Mouse (Mus musculus) midbrain, embryonic 11.5 days (tissue): Measurements from ENCODE around the gene Clcn2. TPM values are rescaled to one million over a fixed set of nuclear protein-coding genes. Genes with fewer than 3 reads are reported as not detected.

Experiments
- ATAC-seq: fragments of 200-750 bp; cut with Nextera tagmentation; 2 replicates; pipeline ENCODE4 v1.8.0; 2017; ENCODE audit warnings: moderate TSS enrichment, moderate library complexity; ENCODE audit not compliant: low FRiP score
- DNase-seq: peaks from one replicate; pipeline ENCODE4 v3.0.0; 2015; ENCODE audit warnings: low spot score; ENCODE audit errors: missing footprints
- H3K27ac ChIP-seq: fragments of 300-500 bp; sonication (generic); 2 replicates; pipeline ENCODE4 v1.5.1; 2014; ENCODE audit warnings: low read depth, low read length
- H3K27me3 ChIP-seq: fragments of 300-500 bp; sonication (generic); 2 replicates; pipeline ENCODE4 v1.6.1; 2014; ENCODE audit warnings: mild to moderate bottlenecking, low read length, moderate library complexity, mixed read lengths; ENCODE audit not compliant: control insufficient read depth, insufficient read depth
- H3K36me3 ChIP-seq: fragments of 300-500 bp; sonication (generic); 2 replicates; pipeline ENCODE4 v1.6.1; 2014; ENCODE audit warnings: mild to moderate bottlenecking, low read length, moderate library complexity, mixed read lengths; ENCODE audit not compliant: control insufficient read depth, insufficient read depth
- H3K4me1 ChIP-seq: fragments of 300-500 bp; sonication (generic); 2 replicates; pipeline ENCODE4 v1.6.1; 2014; ENCODE audit warnings: low read length; ENCODE audit not compliant: control insufficient read depth, insufficient read depth
- H3K4me2 ChIP-seq: fragments of 300-500 bp; sonication (generic); 2 replicates; pipeline ENCODE4 v1.6.1; 2014; ENCODE audit warnings: mild to moderate bottlenecking, moderate library complexity
- H3K4me3 ChIP-seq: fragments of 300-500 bp; sonication (generic); 2 replicates; pipeline ENCODE4 v1.5.1; 2014; ENCODE audit warnings: low read depth, low read length
- H3K9ac ChIP-seq: fragments of 300-500 bp; sonication (generic); 2 replicates; pipeline ENCODE4 v1.6.1; 2014; ENCODE audit warnings: low read length
- H3K9me3 ChIP-seq: fragments of 300-500 bp; sonication (generic); 2 replicates; pipeline ENCODE4 v1.6.1; 2016; ENCODE audit warnings: low read length; ENCODE audit not compliant: control insufficient read depth
- WGBS: fragments of 180-500 bp; shearing (Covaris S2); extraction: QIAGEN DNeasy Blood & Tissue Kit; methylation state at CpG from one replicate; pipeline ENCODE4 v1.1.7; 2014; 5-methylcytosine and 5-hydroxymethylcytosine counted together
- polyA plus RNA-seq: library from polyadenylated mRNA; unstranded; fragments of >200 nt; fragmentation: Nextera tagmentation; extraction: Ambion mirVana; gene quantifications from 2 replicates; pipeline ENCODE4 v1.2.1, GENCODE M21; 2014

The Clcn2 gene
- polyA plus RNA-seq, 1 experiment from 2014 or later = 16.0 TPM

- ATAC-seq (no peak), DNase-seq (no peak)
- Histone ChIP-seq H3K4me1 (no peaks in the 10 kb centered on the region), H3K27ac (no peak overlapping the region), H3K9me3 (no peaks in the 10 kb centered on the region), H3K4me3 (no peak overlapping the region), H3K4me2 (no peak overlapping the region), H3K9ac (no peak overlapping the region), H3K36me3 (peaks cover 2% of the 10 kb centered on the region; the same call in 1 of the 2 replicates), H3K27me3 (no peaks in the 10 kb centered on the region)
- WGBS = 75% methylated on average over 4 of the region's 4 CpGs
Observed at GRCm38 (mm10) chr16:20725750-20726149, 8.2 kb upstream of the Clcn2 start.

- peak; percentile 61 for DNase-seq
- peaks cover 2% of the 10 kb centered on the region; the same call in 1 of the 2 replicates for H3K36me3 ChIP-seq
- no peak overlapping the region for H3K9ac ChIP-seq
- ATAC-seq = no peak
- no peaks in the 10 kb centered on the region for H3K27me3 ChIP-seq
- WGBS = 90% methylated on average over 7 of the region's 7 CpGs
- H3K4me2 ChIP-seq = no peak overlapping the region
- no peaks in the 10 kb centered on the region for H3K4me1 ChIP-seq
- no peaks in the 10 kb centered on the region for H3K9me3 ChIP-seq
- no peak overlapping the region for H3K27ac ChIP-seq
- no peak overlapping the region for H3K4me3 ChIP-seq
Observed at GRCm38 (mm10) chr16:20725321-20725720, 7.8 kb upstream of the Clcn2 start.

GRCm38 (mm10) chr16:20724338-20724748 lies 6.8 kb upstream of the Clcn2 start:
- WGBS = 35% methylated on average over 5 of the region's 5 CpGs
- no peaks in the 10 kb centered on the region for H3K27me3 ChIP-seq
- no peak overlapping the region for H3K4me2 ChIP-seq
- H3K4me1 ChIP-seq = no peaks in the 10 kb centered on the region
- DNase-seq (peak; percentile 81), ATAC-seq (0 out of 2 replicates have a peak, but pooled peaks have one; percentile 65)
- H3K4me3 ChIP-seq = no peak overlapping the region
- H3K9me3 ChIP-seq = no peaks in the 10 kb centered on the region
- no peak overlapping the region for H3K27ac ChIP-seq
- peaks cover 2% of the 10 kb centered on the region; the same call in 1 of the 2 replicates for H3K36me3 ChIP-seq
- H3K9ac ChIP-seq = no peak overlapping the region

DNA sequence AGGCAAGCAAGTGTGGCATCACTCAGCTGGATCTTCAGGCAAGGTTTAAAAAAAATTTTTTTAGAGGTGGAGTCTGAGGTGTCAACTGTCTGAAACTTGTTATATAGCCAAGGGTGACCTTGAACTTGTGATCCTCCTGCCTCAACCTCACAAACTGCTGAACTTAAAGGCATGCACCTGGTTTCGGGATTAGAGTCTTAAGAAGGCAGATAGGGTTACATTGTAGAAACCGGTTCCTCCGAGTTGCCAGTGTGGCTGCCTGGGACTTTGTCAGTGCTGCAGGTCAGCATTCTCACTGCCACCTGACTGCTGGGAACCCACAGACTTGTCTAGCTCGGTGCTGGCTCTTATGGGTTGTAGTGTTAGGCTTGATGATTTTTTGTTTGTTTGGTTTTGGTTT lies 5.7 kb upstream of the Clcn2 start:
- no peaks in the 10 kb centered on the region for H3K27me3 ChIP-seq
- no peak overlapping the region for H3K4me2 ChIP-seq
- no peak overlapping the region for H3K27ac ChIP-seq
- peaks cover 7% of the 10 kb centered on the region for H3K4me1 ChIP-seq
- no peak overlapping the region for H3K9ac ChIP-seq
- H3K4me3 ChIP-seq = no peak overlapping the region
- WGBS = 70% methylated on average over 4 of the region's 4 CpGs
- peaks cover 2% of the 10 kb centered on the region; the same call in 1 of the 2 replicates for H3K36me3 ChIP-seq
- ATAC-seq = no peak
- no peaks in the 10 kb centered on the region for H3K9me3 ChIP-seq
- DNase-seq = peak; percentile 61

GRCm38 (mm10) chr16:20722736-20723135 lies 5.2 kb upstream of the Clcn2 start:
- H3K9ac ChIP-seq = no peak overlapping the region
- H3K4me3 ChIP-seq = no peak overlapping the region
- 82% methylated on average over 4 of the region's 4 CpGs for WGBS
- H3K27ac ChIP-seq = no peak overlapping the region
- ATAC-seq (no peak), DNase-seq (peak; percentile 53)
- no peaks in the 10 kb centered on the region for H3K9me3 ChIP-seq
- H3K36me3 ChIP-seq = peaks cover 2% of the 10 kb centered on the region; the same call in 1 of the 2 replicates
- no peak overlapping the region for H3K4me2 ChIP-seq
- H3K4me1 ChIP-seq = peaks cover 7% of the 10 kb centered on the region
- no peaks in the 10 kb centered on the region for H3K27me3 ChIP-seq

DNA sequence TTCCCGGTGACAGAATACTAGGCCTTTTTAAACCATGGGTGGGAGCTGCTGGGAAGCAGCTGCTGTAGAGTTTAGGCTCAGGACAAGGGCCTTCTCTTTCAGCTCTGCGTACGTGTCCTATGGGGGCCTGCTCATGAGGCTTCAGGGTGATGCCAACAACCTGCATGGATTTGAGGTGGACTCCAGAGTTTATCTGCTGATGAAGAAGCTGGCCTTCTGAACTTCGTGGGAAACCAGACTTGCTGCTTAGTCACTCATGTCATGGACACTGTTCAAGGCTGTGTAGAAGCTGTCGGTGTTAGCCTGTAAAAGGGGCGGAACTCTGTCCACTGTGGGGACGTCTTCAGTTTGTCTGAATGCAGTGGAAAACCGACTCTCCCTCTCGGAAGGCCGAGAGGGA lies 4.3 kb upstream of the Clcn2 start:
- 88% methylated on average over 10 of the region's 10 CpGs for WGBS
- no peak overlapping the region for H3K9ac ChIP-seq
- H3K36me3 ChIP-seq = peaks cover 2% of the 10 kb centered on the region; the same call in 1 of the 2 replicates
- H3K9me3 ChIP-seq = no peaks in the 10 kb centered on the region
- H3K27me3 ChIP-seq = no peaks in the 10 kb centered on the region
- ATAC-seq = no peak
- H3K27ac ChIP-seq = no peak overlapping the region
- peak; percentile 17 for DNase-seq
- H3K4me3 ChIP-seq = no peak overlapping the region
- peaks cover 9% of the 10 kb centered on the region for H3K4me1 ChIP-seq
- H3K4me2 ChIP-seq = no peak overlapping the region

- Histone ChIP-seq H3K27ac (peak overlapping the region; percentile 82; the same call in 1 of the 2 replicates), H3K4me1 (peaks cover 27% of the 10 kb centered on the region), H3K4me3 (peak overlapping the region; percentile 60), H3K27me3 (no peaks in the 10 kb centered on the region), H3K9ac (peak overlapping the region; percentile 80), H3K4me2 (peak overlapping the region; percentile 73), H3K36me3 (peaks cover 2% of the 10 kb centered on the region; the same call in 1 of the 2 replicates), H3K9me3 (no peaks in the 10 kb centered on the region)
- ATAC-seq (no peak), DNase-seq (peak; percentile 88)
- 5% methylated on average over 18 of the region's 18 CpGs for WGBS
Observed at GRCm38 (mm10) chr16:20717978-20718670, 578 bp upstream of the Clcn2 start.

- Histone ChIP-seq H3K36me3 (peaks cover 2% of the 10 kb centered on the region; the same call in 1 of the 2 replicates), H3K27me3 (no peaks in the 10 kb centered on the region), H3K4me3 (peak overlapping the region; percentile 60), H3K4me1 (peaks cover 27% of the 10 kb centered on the region), H3K9ac (peak overlapping the region; percentile 80), H3K4me2 (peak overlapping the region; percentile 73), H3K27ac (peak overlapping the region; percentile 82), H3K9me3 (no peaks in the 10 kb centered on the region)
- WGBS = 1% methylated on average over 8 of the region's 8 CpGs
- DNase-seq (peak; percentile 96), ATAC-seq (no peak)
Observed at GRCm38 (mm10) chr16:20716841-20717180, 735 bp downstream of the Clcn2 start.

DNA sequence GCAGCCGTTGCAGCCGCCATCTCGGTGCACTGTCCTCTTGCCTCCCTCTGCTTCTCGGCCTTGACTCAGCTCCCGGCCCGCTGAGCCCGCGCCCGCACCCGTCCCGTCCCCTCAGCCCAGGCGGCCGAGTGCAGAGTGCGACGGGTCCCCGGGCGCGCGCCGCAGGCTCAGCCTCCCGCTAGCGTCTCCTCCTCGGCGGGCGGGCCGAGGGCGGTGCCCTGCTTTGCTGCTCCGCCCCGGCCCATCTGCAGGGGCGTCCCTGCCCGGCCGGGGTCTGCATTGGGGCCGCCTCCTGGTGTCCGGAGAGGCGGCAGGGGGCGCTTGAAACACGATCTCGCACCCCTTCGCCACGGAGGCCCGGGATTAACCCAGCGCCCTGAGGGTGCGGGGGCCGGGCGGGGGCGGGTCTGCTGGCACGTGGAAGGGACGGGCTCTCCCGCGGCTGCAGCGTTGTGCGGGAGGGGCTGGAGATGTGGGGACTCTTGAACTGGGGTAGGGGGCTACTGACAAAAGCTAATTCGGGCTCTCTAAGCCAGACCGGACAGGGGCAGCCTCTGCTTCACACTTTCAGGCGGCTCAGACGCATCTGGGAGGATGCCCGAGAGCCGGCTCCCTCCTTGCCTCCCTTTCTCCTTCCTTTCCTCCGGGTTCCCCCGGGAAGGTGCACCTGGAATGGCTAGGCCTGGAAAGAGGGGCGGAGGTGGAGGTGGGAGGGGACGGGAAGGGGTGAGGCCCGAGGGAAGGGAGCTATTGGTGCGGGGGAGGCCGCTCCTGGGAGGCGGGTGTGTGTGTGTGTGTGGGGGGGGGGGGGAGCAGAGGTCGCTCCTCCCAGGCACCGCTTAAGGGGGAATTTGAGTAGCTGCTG lies 1.3 kb downstream of the Clcn2 start:
- no peaks in the 10 kb centered on the region for H3K27me3 ChIP-seq
- peak overlapping the region; percentile 60 for H3K4me3 ChIP-seq
- under 1% methylated on average over 54 of the region's 68 CpGs for WGBS
- peak overlapping the region; percentile 73 for H3K4me2 ChIP-seq
- H3K9me3 ChIP-seq = no peaks in the 10 kb centered on the region
- H3K27ac ChIP-seq = peak overlapping the region; percentile 82
- peak overlapping the region; percentile 80 for H3K9ac ChIP-seq
- no peaks in the 10 kb centered on the region for H3K36me3 ChIP-seq
- peak; percentile 91 for ATAC-seq
- DNase-seq = peak; percentile 98
- H3K4me1 ChIP-seq = peaks cover 27% of the 10 kb centered on the region
